Mouse (Mus musculus): Measurements from ENCODE around the gene Tmem156.

DNA sequence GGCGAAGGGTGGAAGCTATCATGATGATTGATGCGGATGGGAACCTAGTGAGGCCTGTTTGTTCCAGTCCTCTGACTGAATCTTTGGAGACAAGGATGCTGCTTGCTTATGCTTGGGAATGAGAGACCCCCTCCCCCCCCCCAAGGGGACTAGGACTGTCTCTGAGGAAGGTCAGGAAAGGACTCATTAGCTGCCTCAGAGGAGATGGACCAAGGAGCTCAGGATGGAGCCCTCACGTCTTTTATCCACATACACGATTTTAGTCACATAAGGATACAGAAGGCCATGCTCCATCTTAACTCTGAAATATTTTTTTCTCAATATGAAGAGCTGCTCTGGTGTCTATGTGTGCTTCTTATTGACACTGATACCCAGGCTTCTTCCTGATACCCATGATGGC, 29.7 kb downstream of the Tmem156 start:
- TF ChIP-seq CTCF (IDR thresholded peaks at IDR 0.05; ENCODE audit: low read depth) (no peak), EP300 (IDR thresholded peaks at IDR 0.05; ENCODE audit: low read depth) (no peak)
